Mouse (Mus musculus) neural tube, embryonic 14.5 days (tissue): Measurements from ENCODE around the gene Hoxb9. TPM values are rescaled to one million over a fixed set of nuclear protein-coding genes. Genes with fewer than 3 reads are reported as not detected.

Experiments used
- ATAC-seq: fragments of 200-750 bp; cut with Nextera tagmentation; 2 replicates; pipeline ENCODE4 v1.8.0; 2017; ENCODE audit warnings: low read depth, mild to moderate bottlenecking, moderate TSS enrichment, moderate library complexity
- H3K27ac ChIP-seq: fragments of 300-500 bp; sonication (generic); 2 replicates; pipeline ENCODE4 v1.5.1; 2014; ENCODE audit warnings: low read depth, mild to moderate bottlenecking, control low read depth, low read length, moderate library complexity, mixed read lengths
- H3K27me3 ChIP-seq: fragments of 300-500 bp; sonication (generic); 2 replicates; pipeline ENCODE4 v1.6.1; 2014; ENCODE audit warnings: low read length; ENCODE audit not compliant: control insufficient read depth, insufficient read depth
- H3K36me3 ChIP-seq: fragments of 300-500 bp; sonication (generic); 2 replicates; pipeline ENCODE4 v1.6.1; 2014; ENCODE audit warnings: low read length, mixed read lengths; ENCODE audit not compliant: control insufficient read depth, insufficient read depth
- H3K4me1 ChIP-seq: fragments of 300-500 bp; sonication (generic); 2 replicates; pipeline ENCODE4 v1.6.1; 2014; ENCODE audit warnings: low read length; ENCODE audit not compliant: control insufficient read depth, insufficient read depth
- H3K4me2 ChIP-seq: fragments of 300-500 bp; sonication (generic); 2 replicates; pipeline ENCODE4 v1.6.1; 2014; ENCODE audit warnings: mild to moderate bottlenecking, low read depth, low read length, control low read depth
- H3K4me3 ChIP-seq: fragments of 300-500 bp; sonication (generic); 2 replicates; pipeline ENCODE4 v1.5.1; 2014; ENCODE audit warnings: low read depth, low read length, control low read depth, mixed read lengths
- H3K9ac ChIP-seq: fragments of 300-500 bp; sonication (generic); replicated peaks from 2 replicates; pipeline ENCODE4 v1.6.1; 2014; ENCODE audit warnings: low read depth, mild to moderate bottlenecking, control low read depth, low read length, mixed read lengths
- H3K9me3 ChIP-seq: fragments of 300-500 bp; sonication (generic); 2 replicates; pipeline ENCODE4 v1.6.1; 2016; ENCODE audit warnings: low read length; ENCODE audit not compliant: control insufficient read depth
- WGBS: fragments of 180-500 bp; shearing (Covaris S2); extraction: QIAGEN DNeasy Blood & Tissue Kit; methylation state at CpG from one replicate; pipeline ENCODE4 v1.1.7; 2014; 5-methylcytosine and 5-hydroxymethylcytosine counted together
- polyA plus RNA-seq: library from polyadenylated mRNA; unstranded; fragments of >200 nt; fragmentation: Nextera tagmentation; extraction: Ambion mirVana; gene quantifications from 2 replicates; pipeline ENCODE4 v1.2.1, GENCODE M21; 2014

Gene Hoxb9
- polyA plus RNA-seq, 1 experiment from 2014 or later: 114 TPM

GRCm38 (mm10) chr11:96286739-96287385, 15.6 kb downstream of the Hoxb9 start:
- peaks cover 6% of the 10 kb centered on the region; the same call in 1 of the 2 replicates for H3K36me3 ChIP-seq
- H3K9me3 ChIP-seq: no peaks in the 10 kb centered on the region
- H3K27ac ChIP-seq: peak overlapping the region; percentile 100
- H3K9ac ChIP-seq: peak overlapping the region; percentile 100
- H3K4me3 ChIP-seq: peak overlapping the region; percentile 95
- ATAC-seq: peak; percentile 13
- peak overlapping the region; percentile 100 for H3K4me2 ChIP-seq
- H3K4me1 ChIP-seq: peaks cover 17% of the 10 kb centered on the region
- no peaks in the 10 kb centered on the region for H3K27me3 ChIP-seq
- under 1% methylated on average over 55 of the region's 55 CpGs for WGBS

- Histone ChIP-seq H3K9ac (peak overlapping the region; percentile 100), H3K4me3 (peak overlapping the region; percentile 95), H3K27ac (peak overlapping the region; percentile 100), H3K4me2 (peak overlapping the region; percentile 100), H3K4me1 (peaks cover 17% of the 10 kb centered on the region), H3K36me3 (peaks cover 6% of the 10 kb centered on the region; the same call in 1 of the 2 replicates), H3K27me3 (no peaks in the 10 kb centered on the region), H3K9me3 (no peaks in the 10 kb centered on the region)
- ATAC-seq: peak; percentile 20; the same call in 1 of the 2 replicates
- WGBS: 2% methylated on average over 9 of the region's 9 CpGs
These were observed 16.2 kb downstream of the Hoxb9 start for GRCm38 (mm10) chr11:96287411-96287810.

- peak overlapping the region; percentile 95 for H3K4me3 ChIP-seq
- H3K36me3 ChIP-seq: peaks cover 6% of the 10 kb centered on the region; the same call in 1 of the 2 replicates
- H3K27me3 ChIP-seq: no peaks in the 10 kb centered on the region
- 3% methylated on average over 1 of the region's 1 CpGs for WGBS
- H3K27ac ChIP-seq: peak overlapping the region; percentile 100
- peak overlapping the region; percentile 100 for H3K4me2 ChIP-seq
- no peak for ATAC-seq
- no peaks in the 10 kb centered on the region for H3K9me3 ChIP-seq
- peak overlapping the region; percentile 100 for H3K9ac ChIP-seq
- peaks cover 17% of the 10 kb centered on the region for H3K4me1 ChIP-seq
These were observed 17.4 kb downstream of the Hoxb9 start for GRCm38 (mm10) chr11:96288455-96289221.

GRCm38 (mm10) chr11:96289293-96289692, 18.0 kb downstream of the Hoxb9 start:
- Histone ChIP-seq H3K4me1 (peaks cover 17% of the 10 kb centered on the region), H3K36me3 (peaks cover 4% of the 10 kb centered on the region; the same call in 1 of the 2 replicates), H3K27ac (peak overlapping the region; percentile 100), H3K9me3 (no peaks in the 10 kb centered on the region), H3K4me2 (peak overlapping the region; percentile 100), H3K4me3 (peak overlapping the region; percentile 95), H3K27me3 (no peaks in the 10 kb centered on the region), H3K9ac (peak overlapping the region; percentile 100)
- WGBS: 7% methylated on average over 21 of the region's 21 CpGs
- no peak for ATAC-seq

GRCm38 (mm10) chr11:96289837-96290236, 18.6 kb downstream of the Hoxb9 start:
- Histone ChIP-seq H3K9me3 (no peaks in the 10 kb centered on the region), H3K4me3 (peak overlapping the region; percentile 95), H3K4me1 (peaks cover 17% of the 10 kb centered on the region), H3K27ac (peak overlapping the region; percentile 100), H3K9ac (peak overlapping the region; percentile 100), H3K27me3 (no peaks in the 10 kb centered on the region), H3K36me3 (no peaks in the 10 kb centered on the region), H3K4me2 (peak overlapping the region; percentile 100)
- no peak for ATAC-seq
- 12% methylated on average over 6 of the region's 6 CpGs for WGBS

GRCm38 (mm10) chr11:96290705-96291355, 19.6 kb downstream of the Hoxb9 start:
- H3K4me1 ChIP-seq: peaks cover 18% of the 10 kb centered on the region
- no peak for ATAC-seq
- H3K27ac ChIP-seq: peak overlapping the region; percentile 100
- H3K9ac ChIP-seq: peak overlapping the region; percentile 100
- 7% methylated on average over 17 of the region's 17 CpGs for WGBS
- H3K27me3 ChIP-seq: no peaks in the 10 kb centered on the region
- H3K36me3 ChIP-seq: no peaks in the 10 kb centered on the region
- peak overlapping the region; percentile 95 for H3K4me3 ChIP-seq
- no peaks in the 10 kb centered on the region for H3K9me3 ChIP-seq
- H3K4me2 ChIP-seq: peak overlapping the region; percentile 100

GRCm38 (mm10) chr11:96291681-96292564, 20.7 kb downstream of the Hoxb9 start, which contains the start of gene Hoxb6:
Gene Hoxb6 (plus strand): TSS chr11:96292476.
- 2% methylated on average over 22 of the region's 22 CpGs for WGBS
- no peaks in the 10 kb centered on the region for H3K36me3 ChIP-seq
- peak within 1 kb of the TSS; percentile 100 for H3K27ac ChIP-seq
- ATAC-seq: peak; percentile 38
- peaks cover 26% of the 10 kb centered on the region for H3K4me1 ChIP-seq
- H3K27me3 ChIP-seq: no peaks in the 10 kb centered on the region
- peak within 1 kb of the TSS; percentile 100 for H3K4me2 ChIP-seq
- H3K9me3 ChIP-seq: no peaks in the 10 kb centered on the region
- peak within 1 kb of the TSS; percentile 95 for H3K4me3 ChIP-seq
- H3K9ac ChIP-seq: peak within 1 kb of the TSS; percentile 100

- ATAC-seq: no peak
- H3K36me3 ChIP-seq: no peaks in the 10 kb centered on the region
- no peaks in the 10 kb centered on the region for H3K9me3 ChIP-seq
- H3K9ac ChIP-seq: peak overlapping the region; percentile 100
- WGBS: 3% methylated on average over 12 of the region's 12 CpGs
- H3K27ac ChIP-seq: peak overlapping the region; percentile 100
- peaks cover 34% of the 10 kb centered on the region for H3K4me1 ChIP-seq
- H3K27me3 ChIP-seq: no peaks in the 10 kb centered on the region
- peak overlapping the region; percentile 95 for H3K4me3 ChIP-seq
- H3K4me2 ChIP-seq: peak overlapping the region; percentile 100
These were observed 21.5 kb downstream of the Hoxb9 start for GRCm38 (mm10) chr11:96292565-96293301.
